Mouse (Mus musculus) urinary bladder, postnatal 25 days (tissue): ENCODE results near the gene Bach1.

Experiments
- DNase-seq: peaks from one replicate; pipeline ENCODE4 v3.0.0; 2022; ENCODE audit warnings: low spot score

Bach1 gene

DNA sequence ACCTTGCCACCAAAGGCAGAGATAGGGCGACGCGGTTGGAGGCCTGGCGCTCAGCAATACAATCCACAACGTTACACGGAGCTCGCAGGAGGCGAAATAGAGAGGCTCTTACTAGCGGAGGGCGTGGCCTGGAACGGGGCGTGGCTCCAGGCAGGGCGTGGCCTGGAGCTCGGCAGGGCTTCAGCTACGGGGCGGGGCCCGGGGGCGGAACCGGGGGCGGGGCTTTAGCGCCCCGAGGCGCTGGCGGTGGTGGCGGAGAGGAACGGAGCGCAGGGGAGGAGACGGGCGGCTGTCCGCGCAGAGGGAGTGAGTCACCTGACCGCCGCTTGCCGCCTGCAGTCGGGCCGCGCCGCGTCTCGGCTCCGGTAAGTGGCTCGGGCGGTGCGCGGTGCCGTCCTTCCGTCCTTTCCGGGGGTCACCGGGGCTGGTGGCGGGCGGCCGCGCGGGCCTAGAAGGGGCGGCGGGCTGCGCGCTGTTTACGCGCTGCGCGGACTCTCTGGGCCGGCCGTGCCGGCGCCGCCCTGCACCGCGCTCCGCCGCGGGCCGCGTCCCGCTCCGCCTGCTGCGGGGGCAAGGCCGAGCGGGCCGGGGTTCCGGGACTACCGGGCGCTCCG is at the start of gene Bach1:
Gene Bach1, plus strand, starts transcription at position 254 of the 614 bp plus-strand sequence.
- peak; percentile 95 for DNase-seq

DNA sequence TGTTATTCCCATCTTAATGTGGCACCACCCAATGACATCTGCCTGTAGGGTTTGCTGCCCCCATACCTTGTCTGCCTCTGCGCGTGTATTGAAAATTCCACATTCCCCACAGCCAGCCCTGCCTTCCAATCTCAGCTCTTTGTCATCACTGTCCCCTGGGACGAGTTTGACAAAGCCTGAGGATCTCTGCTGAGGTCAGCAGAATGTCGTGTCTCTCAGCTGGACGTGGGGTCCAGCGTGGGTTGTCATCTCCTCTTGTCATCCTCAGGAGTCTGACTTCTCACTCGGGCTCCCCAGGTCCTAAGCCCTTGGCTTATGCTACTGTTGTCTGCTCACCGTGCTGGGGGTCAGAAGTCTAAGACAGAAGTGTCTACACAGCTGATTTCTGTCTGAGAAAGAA is 46.4 kb upstream of the Bach1 start:
- no peak for DNase-seq

DNA sequence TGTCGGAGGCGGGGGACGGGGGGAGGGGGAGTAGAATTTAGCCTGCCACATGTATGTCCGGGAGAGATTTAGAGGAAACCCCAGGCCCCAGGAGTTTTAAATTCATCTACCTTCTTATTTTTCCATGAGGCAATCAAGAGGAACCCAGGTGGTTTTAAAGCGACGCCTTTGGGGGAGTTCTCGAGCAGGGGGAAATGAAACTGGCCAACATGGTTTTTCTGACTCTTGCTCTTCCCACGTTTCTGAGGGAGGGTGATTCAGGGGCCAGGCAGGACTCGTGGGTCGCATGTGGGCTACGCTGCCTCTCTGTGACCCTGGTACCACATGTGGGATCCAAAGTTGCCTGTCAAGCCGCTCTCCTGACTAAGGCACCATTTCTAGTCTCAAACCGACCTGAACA is 45.8 kb upstream of the Bach1 start:
- DNase-seq, result no peak

DNA sequence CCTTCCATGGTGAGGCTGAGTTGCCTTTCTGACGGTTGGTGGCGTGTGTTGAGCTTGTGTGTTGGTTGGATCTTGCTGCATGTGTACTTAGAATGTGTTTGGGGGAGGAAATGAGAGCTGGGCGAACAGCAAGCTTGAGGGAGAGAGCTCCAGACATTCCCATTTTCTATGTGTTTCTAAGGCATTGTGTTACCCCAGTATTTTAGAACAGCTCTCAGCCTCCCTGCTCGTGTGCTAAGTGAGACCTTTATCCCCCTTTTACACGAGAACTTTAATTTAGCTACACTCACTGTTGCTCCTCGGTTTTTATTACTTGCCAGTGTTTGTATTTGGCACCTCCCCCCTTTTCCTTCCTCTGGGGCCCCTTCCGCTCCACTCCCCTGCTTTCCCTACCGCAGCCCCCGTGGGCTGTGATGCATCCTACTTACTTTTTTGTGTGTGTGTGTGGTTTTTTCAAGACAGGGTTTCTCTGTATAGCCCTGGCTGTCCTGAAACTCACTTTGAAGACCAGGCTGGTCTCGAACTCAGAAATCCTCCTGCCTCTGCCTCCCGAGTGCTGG is 44.6 kb upstream of the Bach1 start:
- DNase-seq, result no peak

DNA sequence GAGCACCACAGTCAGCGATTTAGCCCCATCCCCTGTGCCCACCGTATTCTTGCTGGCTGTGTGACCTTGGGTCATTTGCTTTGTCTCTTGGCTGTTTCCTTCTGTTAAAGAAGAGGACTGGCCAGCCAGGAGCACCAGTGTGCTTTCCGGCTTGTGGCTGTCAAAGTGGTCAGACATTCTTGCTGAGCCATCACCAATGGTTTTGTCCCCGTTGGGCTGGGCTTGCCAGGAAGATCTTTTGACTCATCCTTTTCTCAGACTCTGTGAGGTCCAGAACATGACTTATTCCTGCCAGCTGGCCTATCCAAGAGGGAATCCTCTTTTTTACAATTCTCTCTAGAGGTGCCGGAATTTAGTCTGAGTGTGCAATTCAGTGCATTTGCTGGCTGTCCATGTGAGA is 43.7 kb upstream of the Bach1 start:
- no peak for DNase-seq

DNA sequence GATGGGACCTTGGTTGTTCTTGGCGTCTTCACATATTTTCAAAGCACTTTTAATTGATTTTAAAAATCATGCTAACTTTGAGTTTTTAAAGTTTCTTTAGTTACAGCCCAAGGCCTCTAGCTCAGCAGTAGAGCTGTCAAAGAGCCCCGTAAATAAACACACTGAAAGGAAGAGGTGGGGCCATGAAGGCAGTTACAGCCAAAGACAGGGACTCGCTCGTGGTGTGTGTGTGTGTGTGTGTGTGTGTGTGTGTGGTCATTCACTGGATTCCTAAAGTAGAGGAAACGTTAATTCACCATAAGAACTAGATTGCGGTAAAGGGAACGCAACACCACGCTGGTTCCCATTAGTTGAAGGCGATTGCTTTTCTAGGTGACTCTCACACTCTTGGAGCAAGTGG is 43.2 kb upstream of the Bach1 start:
- DNase-seq, result no peak

DNA sequence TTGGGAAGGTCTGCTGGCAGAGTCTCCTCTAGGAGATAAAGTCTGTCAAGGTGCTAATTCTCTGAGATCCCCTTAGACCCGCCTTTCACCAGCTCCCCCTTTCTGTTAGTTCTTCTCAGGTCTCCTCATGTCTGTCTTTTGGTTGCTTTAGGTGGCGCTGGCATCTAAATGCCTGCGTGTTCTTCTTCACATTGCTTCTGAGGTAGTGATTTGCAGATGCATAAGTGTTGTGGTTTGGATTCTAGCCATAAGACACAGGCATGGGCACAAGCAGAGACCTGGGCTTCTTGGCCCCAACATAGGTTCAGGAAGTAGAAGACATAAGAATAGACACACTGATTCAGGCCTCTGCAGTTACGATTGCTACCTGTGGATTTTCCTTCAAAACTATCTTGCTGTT is 42.0 kb upstream of the Bach1 start:
- DNase-seq, result no peak

DNA sequence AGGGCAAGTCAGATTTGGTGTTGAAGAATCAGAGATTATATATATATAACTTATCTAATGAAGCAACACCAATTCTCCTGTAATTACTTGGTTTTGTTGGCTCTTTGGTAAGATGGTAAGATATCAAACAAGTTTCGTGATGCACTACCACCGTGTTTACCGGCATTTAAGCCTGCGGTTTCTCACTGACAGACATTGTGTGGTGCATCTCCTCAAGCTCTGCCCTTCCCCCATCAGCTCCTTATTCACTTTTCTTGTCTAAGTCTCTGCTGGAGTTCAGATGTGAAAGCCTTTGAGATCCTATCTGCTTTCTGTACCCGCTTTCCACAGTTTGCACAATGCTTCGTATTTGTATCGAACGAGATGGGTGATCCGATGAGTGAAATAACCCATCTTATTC is 41.5 kb upstream of the Bach1 start:
- no peak for DNase-seq

DNA sequence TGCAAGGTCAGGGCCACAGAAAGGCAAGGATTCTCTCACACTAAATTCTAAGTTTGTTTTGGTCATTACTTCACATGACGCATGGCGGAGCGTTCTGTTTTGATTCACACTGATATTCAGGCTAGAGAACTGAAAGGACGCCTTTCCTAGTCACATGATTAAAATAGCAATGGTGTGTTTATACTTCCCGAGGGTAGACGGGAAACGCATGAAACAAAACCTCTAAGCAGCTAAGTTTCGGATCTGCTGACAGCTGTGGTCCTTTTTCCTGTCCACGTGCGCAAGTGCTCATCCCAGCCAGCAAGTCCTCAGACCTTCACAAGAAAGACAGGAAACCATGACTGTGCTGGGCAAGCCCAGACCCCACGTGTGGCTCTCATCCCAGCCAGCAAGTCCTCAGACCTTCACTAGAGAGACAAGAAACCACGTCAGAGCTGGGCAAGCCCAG is 37.7 kb upstream of the Bach1 start:
- DNase-seq, result no peak

DNA sequence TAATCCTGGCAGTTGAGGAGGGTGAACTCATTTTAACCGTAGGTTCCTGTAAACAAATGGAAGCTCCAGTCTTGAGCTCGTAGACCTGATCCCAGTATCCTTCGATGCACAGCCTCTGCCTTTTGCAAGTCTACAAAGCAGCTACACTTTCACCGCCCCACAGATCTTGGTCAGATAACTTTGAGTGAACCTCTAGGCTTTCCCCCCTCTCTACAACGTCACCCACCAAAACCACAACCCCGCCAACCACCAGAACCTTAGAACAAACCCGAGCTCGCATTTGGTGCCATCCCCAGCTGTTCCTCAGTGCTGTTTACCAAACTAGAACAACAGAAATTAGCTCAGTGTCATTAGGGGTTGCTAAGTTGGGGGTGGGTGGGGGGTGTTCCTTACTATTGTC is 37.1 kb upstream of the Bach1 start:
- DNase-seq, result no peak

DNA sequence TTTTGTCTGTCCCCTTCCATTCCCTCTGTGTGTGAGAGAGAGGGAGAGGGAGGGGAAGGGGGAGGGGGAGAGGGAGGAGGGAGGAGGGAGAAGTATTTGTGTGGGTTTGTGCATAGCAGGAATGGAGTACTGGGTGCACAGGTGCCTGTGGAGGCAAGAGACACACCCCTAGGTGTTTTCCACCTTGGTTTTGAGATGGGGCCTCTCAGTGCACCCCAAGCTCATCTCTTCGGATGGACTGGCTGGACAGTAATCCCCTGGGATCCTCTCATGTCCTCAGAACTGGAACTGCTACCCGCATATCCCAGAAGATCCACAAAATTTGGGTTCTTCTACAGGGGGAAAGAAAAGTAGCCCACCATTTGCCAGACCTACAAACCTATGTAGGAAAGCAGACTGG is 36.2 kb upstream of the Bach1 start:
- no peak for DNase-seq

DNA sequence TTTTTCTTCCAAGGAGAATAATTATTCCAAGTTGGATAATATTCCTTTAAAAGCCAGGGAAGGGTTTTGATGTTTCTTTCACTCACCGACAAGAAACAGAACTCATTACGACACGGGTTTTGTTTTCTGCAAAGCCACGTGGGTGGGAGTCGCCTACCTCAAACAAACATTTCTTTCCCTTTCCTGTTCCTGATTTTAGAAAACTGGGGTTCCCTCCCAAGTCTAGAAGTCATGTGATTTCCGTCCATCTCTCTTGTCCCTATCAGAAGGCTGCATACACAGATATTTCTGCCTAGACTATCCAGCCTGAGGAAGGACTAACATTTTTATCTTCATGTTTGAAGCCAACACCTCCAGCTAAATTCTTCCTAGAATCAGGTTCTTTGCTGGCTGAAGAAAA is 34.9 kb upstream of the Bach1 start:
- no peak for DNase-seq

DNA sequence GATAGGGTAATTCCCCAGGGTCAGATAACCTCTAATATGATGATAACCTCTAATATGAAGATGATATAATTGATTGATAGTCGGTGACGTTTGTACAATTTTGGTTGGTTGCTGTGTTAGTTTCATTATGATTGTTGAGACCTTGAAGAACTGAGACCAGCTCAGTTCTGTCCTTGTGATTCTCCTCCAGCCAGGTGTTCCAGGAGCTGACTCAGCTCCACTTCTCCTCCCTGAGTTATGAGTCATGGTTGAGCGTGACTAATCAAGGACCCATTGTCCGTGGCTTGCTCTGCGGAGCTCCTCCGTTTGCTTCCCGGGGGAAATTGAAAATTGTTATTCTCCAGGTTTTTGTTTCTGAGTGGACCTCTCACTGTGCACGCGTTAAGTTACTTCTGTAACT is 33.5 kb upstream of the Bach1 start:
- no peak for DNase-seq

DNA sequence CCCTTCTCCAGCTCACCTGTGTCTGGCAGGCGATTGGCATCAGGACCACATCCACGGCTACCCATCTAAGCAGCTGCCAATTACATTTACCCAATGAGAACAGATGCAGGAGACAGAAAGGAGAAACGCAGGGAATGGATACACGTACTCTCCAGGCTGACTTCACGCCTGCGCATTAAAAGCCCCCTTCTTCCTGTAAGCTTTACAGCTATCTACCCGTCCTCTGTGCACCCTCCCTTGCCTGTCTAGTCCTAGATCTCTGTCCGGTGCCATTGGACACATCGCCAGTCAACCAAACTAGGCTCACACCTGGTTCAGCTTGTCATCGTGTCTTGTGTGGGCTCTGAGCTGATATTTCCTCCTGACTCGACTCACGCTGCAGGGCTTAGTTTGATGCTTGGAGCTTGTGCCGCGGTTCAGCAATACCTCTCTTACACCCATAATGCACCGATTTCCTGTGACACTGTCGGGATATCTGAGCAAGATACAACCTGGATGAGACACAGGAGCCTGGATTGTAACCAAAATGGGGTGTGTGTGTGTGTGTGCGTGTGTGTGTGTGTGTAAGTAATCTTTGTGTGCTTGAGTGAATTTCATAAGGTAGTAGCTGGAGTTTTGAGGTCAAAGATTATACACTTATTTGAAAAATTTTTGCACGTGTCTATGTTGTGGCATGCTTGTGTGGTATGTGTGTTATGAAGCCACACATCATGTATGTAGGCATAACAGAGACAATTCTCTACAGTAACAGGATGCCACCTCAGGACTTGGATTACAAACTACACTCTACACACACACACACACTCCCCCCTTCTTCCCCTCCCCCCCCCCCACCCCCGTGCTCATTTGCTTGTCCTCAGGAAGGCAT is 32.8 kb upstream of the Bach1 start:
- no peak for DNase-seq

DNA sequence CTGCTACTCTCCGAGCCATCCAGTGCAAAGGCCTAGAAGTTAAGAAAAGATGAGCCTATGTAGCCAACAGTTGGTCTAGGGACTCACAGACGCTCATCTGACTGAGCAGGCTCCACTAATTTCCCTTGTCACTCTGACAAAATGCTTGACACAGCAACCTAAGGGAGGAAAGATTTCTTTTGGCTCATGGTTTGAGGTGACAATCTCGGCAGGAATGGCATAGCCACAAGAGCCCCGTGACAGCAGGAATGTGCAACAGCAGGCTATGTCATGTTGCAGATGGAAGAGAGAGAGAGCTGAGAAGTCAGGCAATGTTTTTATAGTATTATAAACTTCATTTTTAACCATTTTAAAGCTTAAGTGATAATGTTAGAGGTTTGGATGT is 32.1 kb upstream of the Bach1 start:
- DNase-seq, result no peak

DNA sequence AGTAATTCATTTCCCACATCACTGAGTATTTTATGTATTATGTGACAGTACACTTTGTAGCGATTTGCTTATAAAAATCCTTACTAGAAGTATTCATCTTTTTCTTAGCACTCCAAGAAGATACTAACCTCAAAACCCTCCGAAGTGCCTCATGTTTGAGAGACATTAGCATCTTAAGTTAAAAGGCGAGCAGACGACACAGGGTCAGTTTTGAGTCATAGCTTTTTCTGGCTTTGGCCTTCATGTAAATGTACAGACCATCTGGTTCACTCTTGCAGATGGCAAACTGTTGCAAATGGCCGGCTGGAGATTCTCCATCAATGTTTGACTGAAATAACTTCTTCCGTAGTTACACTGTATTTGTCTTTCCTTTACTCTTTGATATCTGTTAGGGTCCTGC is 30.7 kb upstream of the Bach1 start:
- no peak for DNase-seq

DNA sequence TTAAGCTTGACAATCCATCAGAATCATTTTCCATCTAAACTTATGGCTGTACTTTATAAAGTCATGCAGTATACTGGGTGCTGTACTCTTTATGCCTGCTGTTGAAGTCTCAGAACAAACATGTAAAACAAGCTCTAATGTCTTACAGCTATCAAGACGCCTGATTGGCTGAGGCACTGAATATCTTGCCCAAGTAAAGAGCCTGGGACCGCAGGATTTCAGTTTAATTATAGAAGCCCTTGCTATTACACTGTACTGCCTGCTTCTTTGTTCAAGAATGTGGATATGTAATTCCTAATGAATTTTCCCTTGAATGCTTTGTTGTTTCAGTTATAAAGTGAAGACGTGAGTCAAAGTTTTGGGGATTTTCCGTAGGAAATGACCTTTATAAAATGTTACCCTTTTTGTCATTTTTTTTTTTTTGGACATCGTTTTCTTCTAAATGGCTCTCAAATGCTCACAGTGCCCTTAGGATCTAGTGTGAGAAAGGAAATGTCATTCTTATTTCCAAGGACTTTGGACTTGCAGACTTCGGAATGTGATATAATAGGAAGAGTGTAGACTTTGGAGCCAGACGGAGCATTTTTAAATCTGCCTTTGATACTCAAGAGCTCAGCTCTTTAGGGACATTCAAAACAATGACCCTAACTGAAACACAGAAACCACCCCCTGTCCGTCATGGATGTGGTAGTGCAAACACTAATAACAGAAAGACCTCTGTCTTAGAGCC is 28.5 kb upstream of the Bach1 start:
- DNase-seq, result no peak

DNA sequence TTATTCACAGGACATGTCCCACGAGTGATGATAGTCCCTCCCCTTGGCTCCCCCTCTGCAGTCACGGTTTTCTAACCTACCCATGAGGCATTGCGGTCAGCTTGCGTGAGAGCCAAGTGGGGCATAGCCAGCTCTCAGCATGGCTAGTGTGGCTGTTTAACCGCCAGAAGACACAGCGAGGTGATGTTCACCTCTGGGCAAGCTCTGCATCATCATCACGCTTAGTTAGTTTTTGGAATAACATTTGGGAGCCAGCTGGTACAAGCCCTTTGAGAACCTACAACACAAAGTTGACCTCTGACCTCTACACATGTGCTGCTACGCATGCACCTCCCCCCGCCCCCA is 28.0 kb upstream of the Bach1 start:
- DNase-seq, result no peak

DNA sequence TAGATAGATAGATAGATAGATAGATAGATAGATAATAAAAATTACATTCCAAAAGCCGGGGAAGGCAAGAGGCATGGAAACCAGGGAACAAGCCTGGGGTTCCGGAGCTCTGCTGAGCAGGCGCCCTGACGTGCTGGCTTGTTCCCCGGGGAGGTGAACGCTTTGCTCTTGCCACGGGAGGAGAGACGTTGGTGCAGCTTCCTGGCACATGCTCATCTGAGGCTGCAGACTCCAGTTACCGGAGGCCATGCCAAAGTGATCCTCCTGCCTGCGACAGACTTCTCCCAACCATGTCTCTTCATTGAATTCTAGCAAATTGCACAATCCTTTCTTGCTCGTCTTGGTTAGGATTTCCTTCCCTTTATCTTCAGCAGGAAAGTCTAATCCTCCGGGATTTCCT is 27.4 kb upstream of the Bach1 start:
- no peak for DNase-seq

DNA sequence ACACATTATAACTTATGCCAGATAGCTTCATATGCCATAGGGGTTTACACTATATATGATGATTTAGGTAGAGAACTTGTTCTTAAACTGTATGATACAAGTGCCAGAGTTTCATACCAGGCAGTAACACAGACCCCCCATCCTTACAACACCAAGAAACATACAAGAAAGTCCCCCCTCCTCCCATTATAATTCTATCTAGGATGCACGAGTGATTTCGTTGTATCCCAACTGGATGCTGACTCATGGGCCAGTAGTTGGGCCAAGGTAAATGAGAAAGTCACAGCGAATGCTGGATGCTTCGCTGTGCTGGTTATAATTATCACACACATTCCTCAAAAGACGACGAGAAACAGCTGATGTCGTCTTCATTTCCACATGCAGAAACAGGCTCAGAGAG is 25.6 kb upstream of the Bach1 start:
- no peak for DNase-seq

DNA sequence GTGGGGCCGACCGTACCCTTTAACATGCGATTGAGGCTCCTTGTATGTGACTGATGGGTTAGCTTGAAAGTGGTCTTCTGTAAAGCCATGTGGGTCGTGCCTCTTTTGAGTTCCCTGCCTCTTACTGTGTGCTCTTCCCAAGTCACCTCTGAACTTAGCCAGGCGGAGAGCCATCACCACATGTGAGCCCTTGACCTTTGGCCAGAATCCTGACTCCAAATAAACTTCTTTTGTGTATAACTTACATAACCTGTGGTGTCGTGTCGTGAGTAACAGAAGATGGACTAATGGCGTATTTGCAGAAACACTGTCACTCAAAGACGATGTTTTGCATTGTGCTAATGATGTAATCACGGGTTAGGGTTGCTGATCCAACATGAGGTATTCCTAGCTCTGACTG is 22.6 kb upstream of the Bach1 start:
- DNase-seq, result no peak

DNA sequence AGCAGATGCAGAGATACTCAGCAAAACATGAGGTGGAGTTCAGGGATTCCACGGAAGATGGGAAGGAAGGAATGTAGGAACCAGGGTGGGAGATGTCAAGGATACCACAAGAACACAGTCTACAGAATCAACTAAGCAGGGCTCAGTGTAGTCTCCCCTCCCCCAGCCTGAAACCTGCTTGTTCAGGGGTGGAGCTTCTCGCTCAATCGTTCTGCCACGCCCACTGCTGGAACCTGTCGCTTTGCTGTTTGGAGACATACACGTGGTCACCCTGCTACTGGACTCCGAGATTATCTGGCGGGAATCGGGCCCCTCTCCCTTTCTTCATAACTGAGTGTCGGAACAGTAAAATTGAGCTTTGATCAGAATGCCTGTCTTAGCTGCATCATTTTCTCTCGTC is 20.1 kb upstream of the Bach1 start:
- DNase-seq, result no peak
